Mouse (Mus musculus) CH12.LX (cell line): ENCODE results near the gene Tbx5. TPM values are rescaled to one million over a fixed set of nuclear protein-coding genes. Genes with fewer than 3 reads are reported as not detected.

Experiments used
- DNase-seq: peaks from one replicate; pipeline ENCODE4 v3.0.0-alpha.2; 2013; ENCODE audit errors: extremely low read depth
- H3K27ac ChIP-seq: 2 replicates; pipeline ENCODE4 v1.5.1; 2012; ENCODE audit warnings: low read depth, mild to moderate bottlenecking, control low read depth, moderate library complexity; ENCODE audit not compliant: insufficient read depth
- H3K27me3 ChIP-seq: replicated peaks from 2 replicates; pipeline ENCODE3; 2012; ENCODE audit warnings: inconsistent platforms
- H3K36me3 ChIP-seq, 2 experiments: replicated peaks in 1 of 2; 2 replicates each; pipeline versions ENCODE3 to v1.6.1; 2012; ENCODE audit warnings: inconsistent platforms in 1 of 2, low read length in 1 of 2, mild to moderate bottlenecking in 1 of 2, mixed read lengths in 1 of 2, moderate library complexity in 1 of 2; ENCODE audit not compliant: control insufficient read depth in 1 of 2, insufficient read depth in 1 of 2
- H3K4me1 ChIP-seq, 2 experiments: 2 replicates each; pipeline ENCODE4 v1.6.1; 2012; ENCODE audit warnings: inconsistent platforms in 1 of 2, moderate library complexity in 1 of 2; ENCODE audit not compliant: insufficient read depth in 2 of 2, control insufficient read depth in 1 of 2
- H3K4me2 ChIP-seq: 2 replicates; pipeline ENCODE4 v1.6.1; 2012; ENCODE audit warnings: low read depth, mild to moderate bottlenecking, control low read depth; ENCODE audit not compliant: poor library complexity, insufficient read depth, severe bottlenecking
- H3K4me3 ChIP-seq, 3 experiments: fragments of 150-350 bp in 1 of 3; sonication (generic) in 1 of 3; replicated peaks in 1 of 3; 2 replicates each; pipeline versions ENCODE3 to v1.5.1; 2011 to 2012; ENCODE audit warnings: low read depth in 2 of 3, low read length in 2 of 3, mild to moderate bottlenecking in 2 of 3, moderate library complexity in 2 of 3, control low read depth in 1 of 3, improper control_type of control experiment in 1 of 3, inconsistent platforms in 1 of 3, mixed read lengths in 1 of 3; ENCODE audit not compliant: poor library complexity in 1 of 3
- H3K79me2 ChIP-seq: replicated peaks from 2 replicates; pipeline ENCODE4 v1.6.1; 2012; ENCODE audit warnings: mild to moderate bottlenecking, moderate library complexity; ENCODE audit not compliant: control insufficient read depth, poor library complexity, insufficient read depth, severe bottlenecking; ENCODE audit errors: extremely low read depth
- H3K9ac ChIP-seq: 2 replicates; pipeline ENCODE4 v1.6.1; 2012; ENCODE audit warnings: low read depth, mild to moderate bottlenecking, control low read depth, moderate library complexity; ENCODE audit not compliant: insufficient read depth
- H3K9me3 ChIP-seq: replicated peaks from 2 replicates; pipeline ENCODE3; 2012; ENCODE audit warnings: low read length, inconsistent platforms, mixed read lengths
- CHD1 ChIP-seq: IDR thresholded peaks from 2 replicates; pipeline ENCODE4 v1.6.1; 2012; ENCODE audit warnings: low read depth, low read length, improper control_type of control experiment, inconsistent platforms
- CHD2 ChIP-seq: IDR thresholded peaks from 2 replicates; pipeline ENCODE4 v1.6.1; 2011; ENCODE audit warnings: low read length, improper control_type of control experiment
- CTCF ChIP-seq, 2 experiments: IDR thresholded peaks in 1 of 2; conservative IDR thresholded peaks in 1 of 2; 2 replicates each; pipeline ENCODE4 v1.5.1; 2011 to 2012; ENCODE audit warnings: low read depth in 2 of 2, low read length in 2 of 2, improper control_type of control experiment in 1 of 2, inconsistent platforms in 1 of 2, mild to moderate bottlenecking in 1 of 2, moderate library complexity in 1 of 2
- EP300 ChIP-seq: IDR thresholded peaks from 2 replicates; pipeline ENCODE4 v1.6.1; 2011; ENCODE audit warnings: low read length, improper control_type of control experiment
- ETS1 ChIP-seq: conservative IDR thresholded peaks from 2 replicates; pipeline ENCODE4 v1.6.1; 2012; ENCODE audit warnings: low read depth, mild to moderate bottlenecking, inconsistent platforms, low read length, improper control_type of control experiment, moderate library complexity
- HCFC1 ChIP-seq: IDR thresholded peaks from 2 replicates; pipeline ENCODE4 v1.6.1; 2012; ENCODE audit warnings: low read depth, mild to moderate bottlenecking, inconsistent platforms, low read length, improper control_type of control experiment
- JUN ChIP-seq: IDR thresholded peaks from 2 replicates; pipeline ENCODE4 v1.6.1; 2011; ENCODE audit warnings: low read depth, mild to moderate bottlenecking, low read length, improper control_type of control experiment, moderate library complexity; ENCODE audit not compliant: insufficient read depth
- MXI1 ChIP-seq: IDR thresholded peaks from 2 replicates; pipeline ENCODE4 v1.6.1; 2011; ENCODE audit warnings: mild to moderate bottlenecking, low read depth, low read length, improper control_type of control experiment
- NELFE ChIP-seq: IDR thresholded peaks from 2 replicates; pipeline ENCODE4 v1.6.1; 2011; ENCODE audit warnings: low read depth, low read length, improper control_type of control experiment
- NRF1 ChIP-seq: IDR thresholded peaks from 2 replicates; pipeline ENCODE4 v1.6.1; 2014; ENCODE audit warnings: low read depth, mild to moderate bottlenecking, inconsistent platforms, low read length, improper control_type of control experiment, moderate library complexity
- POLR2A ChIP-seq: IDR thresholded peaks from 2 replicates; pipeline ENCODE4 v1.6.1; 2011; ENCODE audit warnings: low read depth, mild to moderate bottlenecking, improper control_type of control experiment, low read length
- RCOR1 ChIP-seq: conservative IDR thresholded peaks from 2 replicates; pipeline ENCODE4 v1.6.1; 2012; ENCODE audit warnings: low read depth, mild to moderate bottlenecking, inconsistent platforms, low read length, improper control_type of control experiment
- SIN3A ChIP-seq: IDR thresholded peaks from 2 replicates; pipeline ENCODE4 v1.6.1; 2012; ENCODE audit warnings: low read length, improper control_type of control experiment, inconsistent platforms
- SMC3 ChIP-seq: IDR thresholded peaks from 2 replicates; pipeline ENCODE4 v1.6.1; 2011; ENCODE audit warnings: low read depth, low read length, improper control_type of control experiment
- TCF12 ChIP-seq: IDR thresholded peaks from 2 replicates; pipeline ENCODE4 v1.6.1; 2014; ENCODE audit warnings: low read depth, mild to moderate bottlenecking, inconsistent platforms, low read length, improper control_type of control experiment
- UBTF ChIP-seq: IDR thresholded peaks from 2 replicates; pipeline ENCODE4 v1.6.1; 2012; ENCODE audit warnings: low read depth, mild to moderate bottlenecking, inconsistent platforms, low read length, improper control_type of control experiment, moderate library complexity
- USF2 ChIP-seq: conservative IDR thresholded peaks from 2 replicates; pipeline ENCODE4 v1.6.1; 2011; ENCODE audit warnings: low read depth, low read length, improper control_type of control experiment
- dilution Hi-C: fragments of 300-500 bp; cut with MboI; formaldehyde crosslinking; loops from 2 replicates; pipeline ENCODE4 v1.14.3; 2020; ENCODE audit warnings: low sequenced_read_pairs; ENCODE audit not compliant: extremely low pct_unique_long_range_greater_than_20kb, extremely low pct_ligation_motif_present
- in situ Hi-C: fragments of 300-500 bp; cut with MboI; formaldehyde crosslinking; loops from 3 replicates; pipeline ENCODE4 v1.14.3; 2019; ENCODE audit warnings: low sequenced_read_pairs, low pct_ligation_motif_present, low pct_unique_long_range_greater_than_20kb, mixed read lengths
- polyA plus RNA-seq: library from polyadenylated mRNA; unstranded; fragments of >175 nt; gene quantifications from 2 replicates; pipeline ENCODE4 v1.2.1, GENCODE M21; 2012; ENCODE audit warnings: low read depth; ENCODE audit not compliant: insufficient read length
- total RNA-seq, 2 experiments: library from RNA; depleted of rRNA; stranded (reverse); fragments of 300-350 nt in 1 of 2; fragments of >200 nt in 1 of 2; gene quantifications; 2 replicates each; pipeline ENCODE4 v1.2.3; 2012 to 2014

Tbx5 gene
- total and polyA plus RNA-seq, 3 experiments = not detected

DNA sequence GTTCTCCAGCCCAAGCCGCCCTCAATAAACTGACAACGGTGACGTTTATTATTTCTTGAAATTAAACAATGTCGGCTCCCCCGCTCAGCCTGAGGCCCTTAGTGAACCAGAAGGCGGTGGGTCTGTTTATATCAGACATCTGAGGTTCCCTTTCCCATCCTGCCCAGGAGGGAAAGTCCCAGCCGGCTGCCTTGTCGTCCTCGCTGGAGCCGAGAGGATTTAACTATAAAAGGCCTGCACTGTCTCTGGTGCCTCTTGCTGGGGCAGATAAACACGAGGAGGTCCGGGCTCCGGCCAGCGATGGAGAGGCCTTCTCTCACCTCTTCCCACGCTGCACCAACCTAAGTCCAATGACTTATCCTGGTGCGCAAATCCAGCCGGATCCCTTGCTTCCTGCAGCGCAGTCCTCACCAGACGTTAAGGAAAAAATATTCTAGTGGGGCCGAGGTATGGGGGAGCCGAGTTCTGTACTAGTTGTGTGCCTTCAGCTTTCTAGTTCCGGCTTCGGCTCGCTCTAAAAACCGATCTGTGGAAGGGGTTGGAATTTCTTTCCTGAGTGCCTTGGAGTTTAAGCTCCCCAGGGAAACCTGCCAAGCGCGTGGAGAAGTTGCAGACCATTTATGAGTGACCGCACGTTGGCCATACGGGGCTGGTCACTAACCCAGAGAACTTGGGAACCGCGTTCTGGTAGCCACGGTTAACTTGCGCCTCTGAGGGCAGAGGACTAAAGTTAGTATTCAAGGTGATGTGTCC, 7.3 kb downstream of the Tbx5 start:
- DNase-seq = no peak
- H3K79me2 ChIP-seq = no peaks in the 10 kb centered on the region
- no peaks in the 10 kb centered on the region for H3K27me3 ChIP-seq
- no peak overlapping the region for H3K9ac ChIP-seq
- in situ Hi-C loops (no loop called here), dilution Hi-C loops (no loop called here)
- H3K9me3 ChIP-seq = peaks cover 79% of the 10 kb centered on the region
- TF ChIP-seq CTCF (conservative IDR thresholded peaks at IDR 0.05 in 1 of 2, IDR thresholded peaks at IDR 0.05 in 1 of 2; ENCODE audit: low read depth in 2 of 2, low read length in 2 of 2) (no peak), USF2 (no peak), SIN3A (no peak), RCOR1 (no peak), POLR2A (no peak)
- no peak overlapping the region for H3K4me3 ChIP-seq
- H3K4me1 ChIP-seq = no peaks in the 10 kb centered on the region
- H3K4me2 ChIP-seq = no peak overlapping the region
- no peaks in the 10 kb centered on the region for H3K36me3 ChIP-seq
- H3K27ac ChIP-seq = no peak overlapping the region

DNA sequence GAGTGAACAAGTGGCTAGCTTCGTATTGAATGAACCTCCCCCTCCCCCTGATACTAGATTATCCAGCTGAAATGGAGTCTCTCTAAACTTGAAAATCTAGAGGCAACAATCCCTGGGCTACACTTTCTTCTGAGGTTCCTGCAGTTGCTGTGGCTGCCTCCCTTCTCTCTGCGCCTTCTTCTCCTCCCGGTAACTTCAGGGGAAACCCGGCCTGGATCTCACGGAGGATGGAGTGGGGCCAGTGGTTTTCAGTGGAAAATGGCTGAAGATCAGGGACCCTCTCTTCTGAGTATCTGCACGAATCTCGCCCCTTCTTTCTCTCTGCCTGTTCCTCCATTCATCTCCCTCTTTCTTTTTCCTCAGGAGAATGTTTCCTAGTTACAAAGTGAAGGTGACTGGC, 7.9 kb downstream of the Tbx5 start:
- dilution Hi-C loops = no loop called here
- H3K36me3 ChIP-seq = no peaks in the 10 kb centered on the region
- no peaks in the 10 kb centered on the region for H3K4me1 ChIP-seq
- no peak overlapping the region for H3K4me2 ChIP-seq
- no peak for TF ChIP-seq CTCF (conservative IDR thresholded peaks at IDR 0.05 in 1 of 2, IDR thresholded peaks at IDR 0.05 in 1 of 2; ENCODE audit: low read depth in 2 of 2, low read length in 2 of 2)
- TF ChIP-seq UBTF = no peak
- no peak for TF ChIP-seq NELFE
- TF ChIP-seq NRF1 = no peak
- no peak for TF ChIP-seq JUN
- no peak for TF ChIP-seq SMC3
- TF ChIP-seq HCFC1 = no peak
- no peak for TF ChIP-seq CHD1
- H3K9ac ChIP-seq = no peak overlapping the region
- no peak overlapping the region for H3K27ac ChIP-seq
- DNase-seq = no peak
- H3K27me3 ChIP-seq = no peaks in the 10 kb centered on the region
- no peak overlapping the region for H3K4me3 ChIP-seq
- in situ Hi-C loops = no loop called here
- no peaks in the 10 kb centered on the region for H3K79me2 ChIP-seq
- H3K9me3 ChIP-seq = peaks cover 78% of the 10 kb centered on the region

DNA sequence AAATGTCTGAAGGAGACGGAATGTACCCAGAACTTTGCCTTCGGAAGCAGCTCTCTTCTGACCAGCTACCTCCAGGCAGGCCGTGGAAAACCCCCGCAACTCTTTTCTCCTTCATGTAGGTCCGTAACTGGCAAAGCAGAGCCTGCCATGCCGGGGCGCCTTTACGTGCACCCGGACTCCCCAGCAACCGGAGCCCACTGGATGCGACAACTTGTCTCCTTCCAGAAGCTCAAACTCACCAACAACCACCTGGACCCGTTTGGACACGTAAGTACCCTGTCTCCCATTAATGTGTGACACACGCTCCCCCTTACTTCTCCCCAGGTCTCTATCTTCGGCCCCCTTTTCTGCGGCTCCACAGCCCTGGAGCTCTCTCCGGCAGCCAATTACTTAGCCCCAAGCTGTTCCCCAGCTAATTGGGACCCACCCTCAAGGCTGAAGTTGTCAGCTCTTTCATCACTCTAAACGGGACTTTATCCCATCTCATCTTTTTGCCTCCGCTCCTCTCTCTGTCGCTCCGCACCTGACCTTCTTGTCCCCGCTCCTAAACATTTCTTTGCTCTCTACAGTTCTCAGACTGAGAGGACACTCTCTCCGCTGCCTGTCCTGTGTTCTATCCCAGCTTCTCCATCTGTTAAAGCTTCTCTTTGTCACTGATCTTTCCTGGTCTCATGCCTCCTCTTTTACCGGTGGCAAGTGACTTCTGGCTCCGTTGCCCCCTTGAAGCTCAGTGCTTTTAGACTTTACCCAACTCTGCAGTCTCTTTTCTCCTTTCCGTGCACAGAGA, 9.4 kb downstream of the Tbx5 start:
- no peak for DNase-seq
- Histone ChIP-seq H3K36me3 (no peaks in the 10 kb centered on the region), H3K27me3 (no peaks in the 10 kb centered on the region), H3K79me2 (no peaks in the 10 kb centered on the region), H3K4me2 (no peak overlapping the region), H3K9ac (no peak overlapping the region), H3K4me1 (no peaks in the 10 kb centered on the region), H3K9me3 (peaks cover 81% of the 10 kb centered on the region), H3K4me3 (no peak overlapping the region), H3K27ac (no peak overlapping the region)
- dilution Hi-C loops (no loop called here), in situ Hi-C loops (no loop called here)
- no peak for TF ChIP-seq MXI1
- TF ChIP-seq ETS1 = no peak
- no peak for TF ChIP-seq TCF12
- TF ChIP-seq EP300 = no peak
- TF ChIP-seq CHD2 = no peak
